Mouse (Mus musculus): ENCODE results near the gene Ankib1. TPM values are rescaled to one million over a fixed set of nuclear protein-coding genes. Genes with fewer than 3 reads are reported as not detected.

The Ankib1 gene
- polyA plus RNA-seq, 1 experiment from 2014 or later = 11.0 TPM

GRCm38 (mm10) chr5:3723415-3723814, 79.3 kb downstream of the Ankib1 start:
- WGBS = 76% methylated on average over 2 of the region's 2 CpGs
- Histone ChIP-seq H3K9me3 (replicated peaks) (no peaks in the 10 kb centered on the region), H3K4me3 (no peak overlapping the region), H3K4me1 (replicated peaks) (peaks cover 8% of the 10 kb centered on the region), H3K27ac (ENCODE audit: poor library complexity, severe bottlenecking) (no peak overlapping the region; the same call in 1 of the 2 replicates), H3K36me3 (peaks cover 29% of the 10 kb centered on the region), H3K4me2 (no peak overlapping the region), H3K9ac (no peak overlapping the region), H3K27me3 (replicated peaks) (no peaks in the 10 kb centered on the region)
- ATAC-seq (ENCODE audit: insufficient number of reproducible peaks, low FRiP score) = no peak

- no peaks in the 10 kb centered on the region for H3K27me3 ChIP-seq (replicated peaks)
- H3K27ac ChIP-seq (ENCODE audit: poor library complexity, severe bottlenecking) = no peak overlapping the region; the same call in 1 of the 2 replicates
- no peak for ATAC-seq (ENCODE audit: insufficient number of reproducible peaks, low FRiP score)
- peaks cover 32% of the 10 kb centered on the region for H3K36me3 ChIP-seq
- H3K4me2 ChIP-seq = no peak overlapping the region
- H3K9ac ChIP-seq = no peak overlapping the region
- no peaks in the 10 kb centered on the region for H3K9me3 ChIP-seq (replicated peaks)
- no peak overlapping the region for H3K4me3 ChIP-seq
- peaks cover 8% of the 10 kb centered on the region for H3K4me1 ChIP-seq (replicated peaks)
- WGBS = 65% methylated on average over 2 of the region's 2 CpGs
These were observed 79.9 kb downstream of the Ankib1 start for GRCm38 (mm10) chr5:3722873-3723272.

GRCm38 (mm10) chr5:3719371-3719770, 83.4 kb downstream of the Ankib1 start:
- Histone ChIP-seq H3K4me1 (replicated peaks) (peaks cover 8% of the 10 kb centered on the region), H3K27me3 (replicated peaks) (no peaks in the 10 kb centered on the region), H3K9ac (no peak overlapping the region), H3K4me2 (no peak overlapping the region), H3K9me3 (replicated peaks) (no peaks in the 10 kb centered on the region), H3K27ac (ENCODE audit: poor library complexity, severe bottlenecking) (no peak overlapping the region), H3K36me3 (peaks cover 34% of the 10 kb centered on the region), H3K4me3 (no peak overlapping the region)
- ATAC-seq (ENCODE audit: insufficient number of reproducible peaks, low FRiP score) = no peak
- WGBS = 71% methylated on average over 4 of the region's 4 CpGs

- no peaks in the 10 kb centered on the region for H3K9me3 ChIP-seq (replicated peaks)
- peaks cover 34% of the 10 kb centered on the region for H3K36me3 ChIP-seq
- no peak for ATAC-seq (ENCODE audit: insufficient number of reproducible peaks, low FRiP score)
- no peak overlapping the region for H3K9ac ChIP-seq
- H3K27ac ChIP-seq (ENCODE audit: poor library complexity, severe bottlenecking) = no peak overlapping the region
- no peaks in the 10 kb centered on the region for H3K4me1 ChIP-seq (replicated peaks)
- WGBS = 92% methylated on average over 5 of the region's 5 CpGs
- no peak overlapping the region for H3K4me2 ChIP-seq
- H3K27me3 ChIP-seq (replicated peaks) = no peaks in the 10 kb centered on the region
- no peak overlapping the region for H3K4me3 ChIP-seq
These were observed 86.9 kb downstream of the Ankib1 start for GRCm38 (mm10) chr5:3715800-3716199.

- Histone ChIP-seq H3K27me3 (replicated peaks) (no peaks in the 10 kb centered on the region), H3K4me3 (no peak overlapping the region), H3K36me3 (peaks cover 45% of the 10 kb centered on the region), H3K9ac (no peak overlapping the region), H3K9me3 (replicated peaks) (no peaks in the 10 kb centered on the region), H3K4me1 (replicated peaks) (no peaks in the 10 kb centered on the region), H3K27ac (ENCODE audit: poor library complexity, severe bottlenecking) (no peak overlapping the region), H3K4me2 (no peak overlapping the region)
- no peak for ATAC-seq (ENCODE audit: insufficient number of reproducible peaks, low FRiP score)
- WGBS = 87% methylated on average over 4 of the region's 4 CpGs
These were observed 100.5 kb downstream of the Ankib1 start for GRCm38 (mm10) chr5:3702180-3702579.

GRCm38 (mm10) chr5:3700025-3700424, 102.7 kb downstream of the Ankib1 start:
- Histone ChIP-seq H3K36me3 (peaks cover 51% of the 10 kb centered on the region), H3K27me3 (replicated peaks) (no peaks in the 10 kb centered on the region), H3K4me1 (replicated peaks) (no peaks in the 10 kb centered on the region), H3K4me3 (no peak overlapping the region), H3K9me3 (replicated peaks) (no peaks in the 10 kb centered on the region), H3K27ac (ENCODE audit: poor library complexity, severe bottlenecking) (no peak overlapping the region), H3K9ac (no peak overlapping the region), H3K4me2 (no peak overlapping the region)
- WGBS = 91% methylated on average over 5 of the region's 5 CpGs
- no peak for ATAC-seq (ENCODE audit: insufficient number of reproducible peaks, low FRiP score)

- Histone ChIP-seq H3K9me3 (replicated peaks) (no peaks in the 10 kb centered on the region), H3K9ac (no peak overlapping the region), H3K36me3 (peaks cover 69% of the 10 kb centered on the region), H3K4me1 (replicated peaks) (no peaks in the 10 kb centered on the region), H3K27ac (ENCODE audit: poor library complexity, severe bottlenecking) (no peak overlapping the region), H3K4me2 (no peak overlapping the region), H3K27me3 (replicated peaks) (no peaks in the 10 kb centered on the region), H3K4me3 (no peak overlapping the region)
- ATAC-seq (ENCODE audit: insufficient number of reproducible peaks, low FRiP score) = no peak
- WGBS = 78% methylated on average over 3 of the region's 3 CpGs
These were observed 106.7 kb downstream of the Ankib1 start for GRCm38 (mm10) chr5:3696031-3696430.

GRCm38 (mm10) chr5:3695191-3695590, 107.5 kb downstream of the Ankib1 start:
- Histone ChIP-seq H3K4me1 (replicated peaks) (no peaks in the 10 kb centered on the region), H3K27me3 (replicated peaks) (no peaks in the 10 kb centered on the region), H3K9me3 (replicated peaks) (no peaks in the 10 kb centered on the region), H3K9ac (no peak overlapping the region), H3K4me3 (no peak overlapping the region), H3K27ac (ENCODE audit: poor library complexity, severe bottlenecking) (no peak overlapping the region), H3K36me3 (peaks cover 66% of the 10 kb centered on the region), H3K4me2 (no peak overlapping the region)
- WGBS = 80% methylated on average over 4 of the region's 4 CpGs
- ATAC-seq (ENCODE audit: insufficient number of reproducible peaks, low FRiP score) = no peak

- WGBS = 90% methylated on average over 9 of the region's 9 CpGs
- H3K36me3 ChIP-seq = peaks cover 71% of the 10 kb centered on the region
- no peak overlapping the region for H3K9ac ChIP-seq
- no peak overlapping the region for H3K4me3 ChIP-seq
- no peak overlapping the region for H3K4me2 ChIP-seq
- H3K27ac ChIP-seq (ENCODE audit: poor library complexity, severe bottlenecking) = no peak overlapping the region
- H3K4me1 ChIP-seq (replicated peaks) = no peaks in the 10 kb centered on the region
- ATAC-seq (ENCODE audit: insufficient number of reproducible peaks, low FRiP score) = no peak
- H3K9me3 ChIP-seq (replicated peaks) = no peaks in the 10 kb centered on the region
- H3K27me3 ChIP-seq (replicated peaks) = no peaks in the 10 kb centered on the region
These were observed 109.8 kb downstream of the Ankib1 start for GRCm38 (mm10) chr5:3692956-3693355.

GRCm38 (mm10) chr5:3691283-3691682, 111.4 kb downstream of the Ankib1 start:
- H3K4me2 ChIP-seq = no peak overlapping the region
- WGBS = 97% methylated on average over 3 of the region's 3 CpGs
- no peaks in the 10 kb centered on the region for H3K4me1 ChIP-seq (replicated peaks)
- peaks cover 63% of the 10 kb centered on the region for H3K36me3 ChIP-seq
- no peak for ATAC-seq (ENCODE audit: insufficient number of reproducible peaks, low FRiP score)
- no peak overlapping the region for H3K9ac ChIP-seq
- no peak overlapping the region for H3K27ac ChIP-seq (ENCODE audit: poor library complexity, severe bottlenecking)
- H3K27me3 ChIP-seq (replicated peaks) = no peaks in the 10 kb centered on the region
- H3K9me3 ChIP-seq (replicated peaks) = no peaks in the 10 kb centered on the region
- no peak overlapping the region for H3K4me3 ChIP-seq

- WGBS = 91% methylated on average over 8 of the region's 8 CpGs
- no peaks in the 10 kb centered on the region for H3K9me3 ChIP-seq (replicated peaks)
- H3K4me3 ChIP-seq = no peak overlapping the region
- H3K27me3 ChIP-seq (replicated peaks) = no peaks in the 10 kb centered on the region
- H3K4me1 ChIP-seq (replicated peaks) = no peaks in the 10 kb centered on the region
- H3K36me3 ChIP-seq = peaks cover 43% of the 10 kb centered on the region
- H3K27ac ChIP-seq (ENCODE audit: poor library complexity, severe bottlenecking) = no peak overlapping the region
- no peak overlapping the region for H3K4me2 ChIP-seq
- H3K9ac ChIP-seq = no peak overlapping the region
- ATAC-seq (ENCODE audit: insufficient number of reproducible peaks, low FRiP score) = no peak
These were observed 114.4 kb downstream of the Ankib1 start for GRCm38 (mm10) chr5:3688298-3688697.

- Histone ChIP-seq H3K9ac (no peak overlapping the region), H3K27me3 (replicated peaks) (no peaks in the 10 kb centered on the region), H3K36me3 (no peaks in the 10 kb centered on the region), H3K4me2 (no peak overlapping the region), H3K4me1 (replicated peaks) (no peaks in the 10 kb centered on the region), H3K9me3 (replicated peaks) (no peaks in the 10 kb centered on the region), H3K27ac (ENCODE audit: poor library complexity, severe bottlenecking) (no peak overlapping the region), H3K4me3 (no peak overlapping the region)
- 81% methylated on average over 6 of the region's 6 CpGs for WGBS
- ATAC-seq (ENCODE audit: insufficient number of reproducible peaks, low FRiP score) = no peak
These were observed 132.7 kb downstream of the Ankib1 start for GRCm38 (mm10) chr5:3669938-3670554.

Data from heart, embryonic 12.5 days (tissue).